Mouse (Mus musculus): ENCODE results near the gene Gm4792.

DNA sequence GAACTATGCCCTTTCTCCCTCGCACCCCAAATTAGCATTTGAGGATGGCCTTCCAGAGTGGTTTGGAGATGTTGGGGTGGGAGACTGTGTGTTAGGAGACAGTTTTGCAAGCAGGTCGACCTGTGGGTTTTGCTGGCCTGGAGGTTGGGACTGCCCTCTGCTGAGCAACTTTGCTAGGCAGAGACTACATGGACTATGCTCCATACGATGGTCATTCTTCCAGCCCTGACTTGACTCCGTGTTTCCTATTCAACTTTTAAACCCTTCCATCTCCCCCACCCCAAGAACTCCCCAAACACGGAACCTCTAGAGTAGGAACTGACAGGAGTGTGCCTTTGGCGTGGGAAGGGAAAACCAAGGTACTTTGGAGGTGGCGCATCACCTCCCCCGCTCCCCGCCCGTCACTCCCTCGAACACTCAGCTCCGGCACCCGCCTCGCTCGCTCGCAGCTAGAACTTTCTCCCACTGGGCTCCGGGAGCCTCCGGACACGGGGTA, 13.1 kb upstream of the Gm4792 start, which contains the start of gene Tmcc3:
- TF ChIP-seq EP300 (optimal IDR thresholded peaks at IDR 0.05): no peak
- peak; percentile 27; the same call in 1 of the 2 replicates for TF ChIP-seq CTCF (IDR thresholded peaks at IDR 0.05; ENCODE audit: low read depth)

All from stomach, postnatal 0 days (tissue).